Mouse (Mus musculus): ENCODE measurements around the gene Abtb2.

DNA sequence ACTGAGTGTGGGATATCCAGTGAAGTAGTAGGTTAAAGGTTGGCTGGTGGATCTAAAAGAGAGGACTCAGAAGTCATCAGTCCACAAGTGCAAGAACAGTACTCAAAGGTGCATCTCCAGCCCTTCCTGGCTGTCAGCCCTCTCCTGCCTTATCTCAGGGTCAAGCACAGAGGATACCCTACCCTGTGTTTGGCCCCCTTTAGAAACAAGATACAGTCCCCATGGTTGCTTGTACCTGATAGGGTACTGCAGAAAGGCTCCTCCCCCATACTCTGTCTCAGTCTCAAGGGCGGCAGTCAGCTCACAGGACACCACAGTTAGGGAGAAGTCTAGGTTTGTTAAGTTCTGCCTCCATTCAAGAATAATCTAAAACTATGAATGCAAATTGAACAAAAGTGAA lies 37.8 kb downstream of the Abtb2 start:
- TF ChIP-seq CTCF (IDR thresholded peaks at IDR 0.05; ENCODE audit: low read depth): no peak
- no peak for TF ChIP-seq EP300 (IDR thresholded peaks at IDR 0.05; ENCODE audit: low read depth)
